Mouse (Mus musculus) left cerebral cortex, postnatal 36 days (tissue): Measurements from ENCODE around the gene Umod. TPM values are rescaled to one million over a fixed set of nuclear protein-coding genes. Genes with fewer than 3 reads are reported as not detected.

Experiments used
- DNase-seq, 2 experiments: peaks; one replicate each; pipeline ENCODE4 v3.0.0; 2021 to 2022; ENCODE audit warnings: low spot score in 2 of 2, mixed read lengths in 1 of 2
- intact Hi-C: fragments of 180-260 bp; cut with DNase I; formaldehyde crosslinking; loops from one replicate; pipeline ENCODE4 v1.15.1; 2025
- total RNA-seq, 2 experiments: library from RNA; stranded (reverse); gene quantifications; 2 replicates each; pipeline ENCODE4 v1.2.3; 2021

Gene Umod
- total RNA-seq, 2 experiments from 2014 or later, result not detected

GRCm38 (mm10) chr7:119459185-119459584 is 19.9 kb downstream of the Umod start, which contains the start of gene Gp2:
Gene Gp2, minus strand, starts transcription at chr7:119459285.
- DNase-seq, result no peak
- intact Hi-C loops, result no loop called here

GRCm38 (mm10) chr7:119454192-119454591 is 24.9 kb downstream of the Umod start:
- DNase-seq, result no peak
- intact Hi-C loops, result no loop called here

GRCm38 (mm10) chr7:119443849-119444248 is 35.2 kb downstream of the Umod start:
- DNase-seq, result no peak
- intact Hi-C loops, result loop anchor here (2.0 kb wide), 2 partner anchors 17 to 427 kb away; no protein-coding TSS in a partner anchor

GRCm38 (mm10) chr7:119441938-119442337 is 37.1 kb downstream of the Umod start:
- intact Hi-C loops, result loop anchor here (2.0 kb wide), 1 partner anchor 425 kb away; no protein-coding TSS in a partner anchor
- DNase-seq, result no peak

DNA sequence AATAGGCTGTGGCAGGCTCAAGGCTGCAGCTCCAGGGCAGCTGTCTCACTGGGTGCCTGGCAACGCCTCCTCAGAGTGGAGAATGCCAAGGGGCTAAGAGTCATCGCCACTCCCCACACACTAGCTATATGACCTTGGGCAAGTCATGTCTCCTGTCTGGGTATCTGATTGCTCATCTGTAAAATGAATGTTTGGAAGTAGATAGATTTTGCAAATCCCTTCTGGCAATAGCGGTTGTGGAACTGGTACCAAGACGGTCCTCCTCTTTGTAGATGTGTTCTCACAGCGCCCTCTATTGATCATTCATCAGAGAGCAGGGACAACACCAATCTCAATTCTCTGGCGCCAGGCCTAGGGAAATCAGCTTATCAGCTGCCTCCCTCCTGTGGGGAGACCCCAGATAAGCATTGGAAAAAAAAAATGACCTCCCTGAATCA is 51.9 kb downstream of the Umod start:
- peak; percentile 25 to 49 for DNase-seq
- intact Hi-C loops, result loop anchor here (1.0 to 10.0 kb wide), 4 partner anchors 18 to 662 kb away; no protein-coding TSS in a partner anchor

DNA sequence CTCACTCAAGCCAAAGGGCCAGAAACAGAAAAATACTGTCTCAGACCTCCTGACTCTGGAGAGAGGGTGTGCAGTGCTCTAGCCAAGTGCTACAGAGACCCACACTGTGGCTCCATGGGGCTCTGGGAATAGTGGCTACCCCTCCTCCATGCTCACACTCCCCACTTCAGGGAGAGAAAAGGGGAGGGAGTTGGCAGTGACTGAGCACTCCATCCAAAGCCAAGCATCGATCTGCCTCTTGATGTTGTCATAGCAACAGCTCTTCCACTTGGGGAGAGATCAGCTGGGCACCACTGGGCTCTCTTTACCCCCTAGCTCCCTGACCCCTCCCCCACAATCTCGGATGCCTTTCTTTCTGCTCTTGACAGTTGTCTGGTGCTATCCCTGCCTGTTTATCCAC is 58.4 kb downstream of the Umod start:
- no peak for DNase-seq
- intact Hi-C loops, result loop anchor here (10.0 kb wide), 1 partner anchor 656 kb away; no protein-coding TSS in a partner anchor

GRCm38 (mm10) chr7:119418523-119418922 is 60.6 kb downstream of the Umod start:
- intact Hi-C loops, result no loop called here
- no peak for DNase-seq

Other genes starting within 250 kb of the Umod start
- not detected for gene Gp2, start 20.0 kb downstream of the Umod start, total RNA-seq
- under 1 TPM; 0.79 to 0.84 TPM for gene Acsm5, start 40.2 kb upstream of the Umod start, total RNA-seq
- gene Pdilt, start 44.2 kb upstream of the Umod start, total RNA-seq, result not detected
- gene Acsm2, start 75.1 kb upstream of the Umod start, total RNA-seq, result not detected
- not detected for gene Acsm1, start 127.7 kb upstream of the Umod start, total RNA-seq
- not detected for gene Acsm4, start 210.7 kb upstream of the Umod start, total RNA-seq
- 10 to 100 TPM; 42.4 to 44.7 TPM for gene Thumpd1, start 241.5 kb upstream of the Umod start, total RNA-seq